Mouse (Mus musculus) kidney, postnatal 0 days (tissue): ENCODE results near the gene Dnajc11. TPM values are rescaled to one million over a fixed set of nuclear protein-coding genes. Genes with fewer than 3 reads are reported as not detected.

Experiments
- ATAC-seq: fragments of 200-750 bp; cut with Nextera tagmentation; replicated peaks from 2 replicates; pipeline ENCODE4 v1.8.0; 2017; ENCODE audit warnings: low read depth, moderate number of reproducible peaks, moderate TSS enrichment, moderate library complexity; ENCODE audit not compliant: low FRiP score
- DNase-seq: peaks from one replicate; pipeline ENCODE4 v3.0.0-alpha.2; 2016; ENCODE audit warnings: low spot score
- H3K27ac ChIP-seq: fragments of 300-500 bp; sonication (generic); 2 replicates; pipeline ENCODE4 v1.5.1; 2014; ENCODE audit warnings: mild to moderate bottlenecking
- H3K27me3 ChIP-seq: fragments of 300-500 bp; sonication (generic); 2 replicates; pipeline ENCODE4 v1.6.1; 2014; ENCODE audit warnings: low read length, mixed read lengths; ENCODE audit not compliant: insufficient read depth
- H3K36me3 ChIP-seq: fragments of 300-500 bp; sonication (generic); 2 replicates; pipeline ENCODE4 v1.6.1; 2014; ENCODE audit warnings: low read length, mixed read lengths; ENCODE audit not compliant: insufficient read depth
- H3K4me1 ChIP-seq: fragments of 300-500 bp; sonication (generic); replicated peaks from 2 replicates; pipeline ENCODE4 v1.6.1; 2014; ENCODE audit warnings: antibody characterized with exemption, low read length, mixed read lengths; ENCODE audit not compliant: insufficient read depth
- H3K4me2 ChIP-seq: fragments of 300-500 bp; sonication (generic); 2 replicates; pipeline ENCODE4 v1.6.1; 2014; ENCODE audit warnings: mild to moderate bottlenecking, low read length, moderate library complexity, mixed read lengths
- H3K4me3 ChIP-seq: fragments of 300-500 bp; sonication (generic); replicated peaks from 2 replicates; pipeline ENCODE4 v1.5.1; 2014; ENCODE audit warnings: low read depth, low read length
- H3K9ac ChIP-seq: fragments of 300-500 bp; sonication (generic); 2 replicates; pipeline ENCODE4 v1.6.1; 2014; ENCODE audit warnings: low read depth, low read length
- H3K9me3 ChIP-seq: fragments of 300-500 bp; sonication (generic); replicated peaks from 2 replicates; pipeline ENCODE4 v1.6.1; 2016; ENCODE audit warnings: low read length, inconsistent platforms, mixed read lengths
- CTCF ChIP-seq: IDR thresholded peaks from 2 replicates; pipeline ENCODE4 v1.5.1; 2016; ENCODE audit warnings: antibody characterized with exemption, low read depth, mild to moderate bottlenecking, moderate library complexity
- WGBS: fragments of 180-500 bp; shearing (Covaris S2); extraction: QIAGEN DNeasy Blood & Tissue Kit; methylation state at CpG from one replicate; pipeline ENCODE4 v1.1.7; 2014; 5-methylcytosine and 5-hydroxymethylcytosine counted together
- polyA plus RNA-seq: library from polyadenylated mRNA; unstranded; fragments of >200 nt; fragmentation: Nextera tagmentation; extraction: Ambion mirVana; gene quantifications from 2 replicates; pipeline ENCODE4 v1.2.1, GENCODE M21; 2015

Dnajc11 gene
- polyA plus RNA-seq, 1 experiment from 2014 or later: 48.4 TPM

GRCm38 (mm10) chr4:151981363-151981762, 47.9 kb downstream of the Dnajc11 start:
- H3K36me3 ChIP-seq: peaks cover 23% of the 10 kb centered on the region
- H3K4me1 ChIP-seq: peaks cover 5% of the 10 kb centered on the region; the same call in 1 of the 2 replicates
- DNase-seq (peak; percentile 86), ATAC-seq (peak; percentile 40)
- H3K4me3 ChIP-seq: no peak overlapping the region
- no peak overlapping the region for H3K9ac ChIP-seq
- no peak overlapping the region for H3K4me2 ChIP-seq
- 13% methylated on average over 5 of the region's 5 CpGs for WGBS
- peak; percentile 98 for TF ChIP-seq CTCF
- no peak overlapping the region for H3K27ac ChIP-seq
- no peaks in the 10 kb centered on the region for H3K27me3 ChIP-seq
- H3K9me3 ChIP-seq: no peaks in the 10 kb centered on the region

GRCm38 (mm10) chr4:151983043-151983442, 49.6 kb downstream of the Dnajc11 start:
- Histone ChIP-seq H3K27ac (0 out of 2 replicates have a peak overlapping the region, but pooled peaks have one; percentile 15), H3K4me2 (0 out of 2 replicates have a peak overlapping the region, but pooled peaks have one; percentile 23), H3K4me1 (peaks cover 13% of the 10 kb centered on the region; the same call in 1 of the 2 replicates), H3K4me3 (no peak overlapping the region), H3K9ac (no peak overlapping the region), H3K9me3 (no peaks in the 10 kb centered on the region), H3K36me3 (0 out of 2 replicates have a peak, but pooled peaks cover 14% of the 10 kb centered on the region), H3K27me3 (no peaks in the 10 kb centered on the region)
- WGBS: 51% methylated on average over 17 of the region's 17 CpGs
- TF ChIP-seq CTCF: no peak
- ATAC-seq (no peak), DNase-seq (no peak)

- 0 out of 2 replicates have a peak overlapping the region, but pooled peaks have one; percentile 23 for H3K4me2 ChIP-seq
- WGBS: 24% methylated on average over 9 of the region's 9 CpGs
- no peak for DNase-seq
Observed at GRCm38 (mm10) chr4:151983560-151983959, 50.1 kb downstream of the Dnajc11 start.

GRCm38 (mm10) chr4:151985886-151986285, 52.4 kb downstream of the Dnajc11 start:
- H3K27me3 ChIP-seq: no peaks in the 10 kb centered on the region
- peaks cover 7% of the 10 kb centered on the region; the same call in 1 of the 2 replicates for H3K36me3 ChIP-seq
- H3K4me1 ChIP-seq: peaks cover 12% of the 10 kb centered on the region; the same call in 1 of the 2 replicates
- H3K9ac ChIP-seq: no peak overlapping the region
- DNase-seq (no peak), ATAC-seq (no peak)
- TF ChIP-seq CTCF: peak; percentile 24; the same call in 1 of the 2 replicates
- no peak overlapping the region; the same call in 1 of the 2 replicates for H3K4me2 ChIP-seq
- WGBS: 29% methylated on average over 10 of the region's 10 CpGs
- H3K4me3 ChIP-seq: no peak overlapping the region
- no peak overlapping the region for H3K27ac ChIP-seq
- no peaks in the 10 kb centered on the region for H3K9me3 ChIP-seq

More at GRCm38 (mm10) chr4:151983560-151983959, 50.1 kb downstream of the Dnajc11 start:
- no peaks in the 10 kb centered on the region for H3K27me3 ChIP-seq
- no peak overlapping the region for H3K4me3 ChIP-seq
- H3K9me3 ChIP-seq: no peaks in the 10 kb centered on the region
- H3K36me3 ChIP-seq: 0 out of 2 replicates have a peak, but pooled peaks cover 13% of the 10 kb centered on the region
- H3K4me1 ChIP-seq: peaks cover 12% of the 10 kb centered on the region; the same call in 1 of the 2 replicates
- H3K27ac ChIP-seq: 0 out of 2 replicates have a peak overlapping the region, but pooled peaks have one; percentile 15
- TF ChIP-seq CTCF: no peak
- peak; percentile 63 for ATAC-seq
- no peak overlapping the region for H3K9ac ChIP-seq

- peaks cover 12% of the 10 kb centered on the region; the same call in 1 of the 2 replicates for H3K4me1 ChIP-seq
- no peak overlapping the region for H3K9ac ChIP-seq
- no peak for ATAC-seq
- H3K27me3 ChIP-seq: no peaks in the 10 kb centered on the region
- no peaks in the 10 kb centered on the region for H3K9me3 ChIP-seq
- TF ChIP-seq CTCF: no peak
- H3K27ac ChIP-seq: peak overlapping the region; percentile 13; the same call in 1 of the 2 replicates
- H3K36me3 ChIP-seq: peaks cover 12% of the 10 kb centered on the region
- no peak overlapping the region for H3K4me3 ChIP-seq
- 55% methylated on average over 8 of the region's 8 CpGs for WGBS
- no peak overlapping the region; the same call in 1 of the 2 replicates for H3K4me2 ChIP-seq
- no peak for DNase-seq
Observed at GRCm38 (mm10) chr4:151986650-151987049, 53.2 kb downstream of the Dnajc11 start.

GRCm38 (mm10) chr4:151988014-151988341, 54.5 kb downstream of the Dnajc11 start:
- H3K27ac ChIP-seq: peak overlapping the region; percentile 63; the same call in 1 of the 2 replicates
- ATAC-seq: no peak
- peak overlapping the region; percentile 81 for H3K4me2 ChIP-seq
- DNase-seq: no peak
- 22% methylated on average over 10 of the region's 10 CpGs for WGBS
- peak overlapping the region; percentile 93 for H3K9ac ChIP-seq
- H3K4me3 ChIP-seq: peak overlapping the region; percentile 71
- H3K27me3 ChIP-seq: no peaks in the 10 kb centered on the region
- H3K4me1 ChIP-seq: peaks cover 12% of the 10 kb centered on the region; the same call in 1 of the 2 replicates
- peaks cover 22% of the 10 kb centered on the region for H3K36me3 ChIP-seq
- no peak for TF ChIP-seq CTCF
- no peaks in the 10 kb centered on the region for H3K9me3 ChIP-seq
